Mouse (Mus musculus) heart, embryonic 16.5 days (tissue): ENCODE results near the gene A730061H03Rik. TPM values are rescaled to one million over a fixed set of nuclear protein-coding genes. Genes with fewer than 3 reads are reported as not detected.
A peak's percentile ranks its signal among the peaks of the same experiment; 100 is the strongest.

Source experiments
- ATAC-seq: fragments of 200-750 bp; cut with Nextera tagmentation; replicated peaks from 2 replicates; pipeline ENCODE4 v1.8.0; 2017; ENCODE audit warnings: moderate number of reproducible peaks; ENCODE audit not compliant: insufficient read depth, low FRiP score; ENCODE audit errors: extremely low read depth
- H3K27ac ChIP-seq: fragments of 300-500 bp; sonication (generic); 2 replicates; pipeline ENCODE4 v1.5.1; 2014; ENCODE audit warnings: mild to moderate bottlenecking, low read length, control low read depth, moderate library complexity
- H3K27me3 ChIP-seq: fragments of 300-500 bp; sonication (generic); 2 replicates; pipeline ENCODE4 v1.6.1; 2014; ENCODE audit warnings: low read length, mixed read lengths; ENCODE audit not compliant: control insufficient read depth, insufficient read depth
- H3K36me3 ChIP-seq: fragments of 300-500 bp; sonication (generic); 2 replicates; pipeline ENCODE4 v1.6.1; 2014; ENCODE audit not compliant: control insufficient read depth, insufficient read depth
- H3K4me1 ChIP-seq: fragments of 300-500 bp; sonication (generic); 2 replicates; pipeline ENCODE4 v1.6.1; 2014; ENCODE audit warnings: low read length, mixed read lengths; ENCODE audit not compliant: control insufficient read depth, insufficient read depth
- H3K4me2 ChIP-seq: fragments of 300-500 bp; sonication (generic); 2 replicates; pipeline ENCODE4 v1.6.1; 2014; ENCODE audit warnings: low read depth, mild to moderate bottlenecking, control low read depth, low read length
- H3K4me3 ChIP-seq: fragments of 300-500 bp; sonication (generic); 2 replicates; pipeline ENCODE4 v1.5.1; 2014; ENCODE audit warnings: mild to moderate bottlenecking, control low read depth, low read length
- H3K9ac ChIP-seq: fragments of 300-500 bp; sonication (generic); 2 replicates; pipeline ENCODE4 v1.6.1; 2014; ENCODE audit warnings: low read length, control low read depth
- H3K9me3 ChIP-seq: fragments of 300-500 bp; sonication (generic); replicated peaks from 2 replicates; pipeline ENCODE4 v1.6.1; 2016; ENCODE audit warnings: low read length; ENCODE audit not compliant: control insufficient read depth
- WGBS: fragments of 180-500 bp; shearing (Covaris S2); extraction: QIAGEN DNeasy Blood & Tissue Kit; methylation state at CpG from one replicate; pipeline ENCODE4 v1.1.7; 2014; 5-methylcytosine and 5-hydroxymethylcytosine counted together
- polyA plus RNA-seq: library from polyadenylated mRNA; unstranded; fragments of >200 nt; fragmentation: Nextera tagmentation; extraction: Ambion mirVana; gene quantifications from 2 replicates; pipeline ENCODE4 v1.2.1, GENCODE M21; 2015

The A730061H03Rik gene
- polyA plus RNA-seq, 1 experiment from 2014 or later: 1.2 TPM

DNA sequence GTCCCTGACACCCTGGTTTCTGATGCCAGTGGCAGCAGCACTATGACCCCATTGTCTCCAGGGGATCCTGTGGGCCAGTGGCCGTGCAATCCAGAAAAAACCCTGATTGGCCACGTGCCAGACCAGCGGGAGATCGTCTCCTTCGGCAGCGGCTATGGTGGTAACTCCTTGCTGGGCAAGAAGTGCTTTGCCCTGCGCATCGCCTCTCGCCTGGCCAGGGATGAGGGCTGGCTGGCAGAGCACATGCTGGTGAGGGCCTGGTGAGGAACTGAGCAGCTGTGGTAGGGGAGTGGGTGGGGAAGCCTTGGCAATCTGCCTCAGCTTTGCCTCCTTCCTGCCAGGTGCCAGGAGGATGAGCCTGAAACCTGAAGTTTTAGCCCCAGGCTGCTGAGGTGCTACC is 15.9 kb downstream of the A730061H03Rik start:
- Histone ChIP-seq H3K36me3 (peaks cover 30% of the 10 kb centered on the region), H3K4me2 (no peak overlapping the region), H3K27me3 (no peaks in the 10 kb centered on the region), H3K4me3 (no peak overlapping the region), H3K27ac (no peak overlapping the region), H3K9me3 (no peaks in the 10 kb centered on the region), H3K9ac (no peak overlapping the region), H3K4me1 (peaks cover 7% of the 10 kb centered on the region)
- no peak for ATAC-seq
- 66% methylated on average over 9 of the region's 9 CpGs for WGBS

DNA sequence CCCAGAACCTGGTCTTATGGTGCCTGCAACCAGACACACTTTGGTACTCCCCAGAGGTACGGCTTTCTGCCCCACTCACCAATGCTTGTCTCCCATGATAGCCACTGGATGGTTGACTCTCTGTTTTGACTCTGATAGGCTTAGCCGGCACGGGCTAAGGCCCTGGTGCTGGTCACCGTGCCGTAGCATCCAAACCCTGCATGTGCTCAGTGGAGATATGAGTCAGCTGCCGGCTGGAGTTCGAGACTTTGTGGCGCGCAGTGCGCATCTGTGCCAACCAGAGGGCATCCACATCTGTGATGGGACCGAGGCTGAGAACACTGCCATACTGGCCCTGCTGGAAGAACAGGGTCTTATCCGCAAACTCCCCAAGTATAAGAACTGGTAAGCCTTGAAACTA is 17.9 kb downstream of the A730061H03Rik start:
- no peak overlapping the region for H3K4me3 ChIP-seq
- no peaks in the 10 kb centered on the region for H3K27me3 ChIP-seq
- H3K9me3 ChIP-seq: no peaks in the 10 kb centered on the region
- peaks cover 7% of the 10 kb centered on the region for H3K4me1 ChIP-seq
- no peak for ATAC-seq
- no peak overlapping the region for H3K9ac ChIP-seq
- peaks cover 17% of the 10 kb centered on the region; the same call in 1 of the 2 replicates for H3K36me3 ChIP-seq
- 94% methylated on average over 12 of the region's 12 CpGs for WGBS
- H3K27ac ChIP-seq: no peak overlapping the region
- H3K4me2 ChIP-seq: no peak overlapping the region

DNA sequence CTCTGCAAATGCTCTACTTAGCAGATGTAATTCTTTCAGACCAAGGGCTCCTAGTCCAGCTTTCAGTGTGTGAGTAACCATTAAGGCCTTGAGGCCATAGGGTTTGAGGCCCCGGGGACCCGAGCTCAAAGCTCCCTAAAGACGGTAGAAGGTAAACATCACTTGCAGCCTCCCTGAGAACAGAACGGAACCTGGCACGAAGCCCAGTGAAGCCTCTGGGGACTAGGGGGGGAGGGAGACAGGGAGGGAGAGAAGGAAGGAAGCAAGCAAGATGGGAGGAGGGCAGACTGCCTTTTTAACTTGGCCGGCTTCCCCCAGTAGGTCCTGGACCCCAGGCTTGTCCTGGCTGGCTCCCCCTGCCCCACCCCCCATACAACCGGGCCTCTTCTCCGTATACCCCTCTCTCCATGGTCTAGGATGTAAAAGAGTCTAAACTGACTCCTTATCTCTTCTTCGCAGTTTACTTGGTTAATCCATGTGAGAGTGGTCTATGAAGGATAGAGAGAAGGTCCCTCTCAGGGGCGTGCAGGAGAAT is 19.4 kb downstream of the A730061H03Rik start:
- peak overlapping the region; percentile 81 for H3K4me2 ChIP-seq
- no peaks in the 10 kb centered on the region for H3K27me3 ChIP-seq
- H3K9me3 ChIP-seq: no peaks in the 10 kb centered on the region
- peak overlapping the region; percentile 73 for H3K4me3 ChIP-seq
- peak overlapping the region; percentile 78 for H3K9ac ChIP-seq
- peak overlapping the region; percentile 84 for H3K27ac ChIP-seq
- peak; percentile 58 for ATAC-seq
- 4% methylated on average over 10 of the region's 10 CpGs for WGBS
- H3K4me1 ChIP-seq: peaks cover 7% of the 10 kb centered on the region
- peaks cover 12% of the 10 kb centered on the region; the same call in 1 of the 2 replicates for H3K36me3 ChIP-seq

DNA sequence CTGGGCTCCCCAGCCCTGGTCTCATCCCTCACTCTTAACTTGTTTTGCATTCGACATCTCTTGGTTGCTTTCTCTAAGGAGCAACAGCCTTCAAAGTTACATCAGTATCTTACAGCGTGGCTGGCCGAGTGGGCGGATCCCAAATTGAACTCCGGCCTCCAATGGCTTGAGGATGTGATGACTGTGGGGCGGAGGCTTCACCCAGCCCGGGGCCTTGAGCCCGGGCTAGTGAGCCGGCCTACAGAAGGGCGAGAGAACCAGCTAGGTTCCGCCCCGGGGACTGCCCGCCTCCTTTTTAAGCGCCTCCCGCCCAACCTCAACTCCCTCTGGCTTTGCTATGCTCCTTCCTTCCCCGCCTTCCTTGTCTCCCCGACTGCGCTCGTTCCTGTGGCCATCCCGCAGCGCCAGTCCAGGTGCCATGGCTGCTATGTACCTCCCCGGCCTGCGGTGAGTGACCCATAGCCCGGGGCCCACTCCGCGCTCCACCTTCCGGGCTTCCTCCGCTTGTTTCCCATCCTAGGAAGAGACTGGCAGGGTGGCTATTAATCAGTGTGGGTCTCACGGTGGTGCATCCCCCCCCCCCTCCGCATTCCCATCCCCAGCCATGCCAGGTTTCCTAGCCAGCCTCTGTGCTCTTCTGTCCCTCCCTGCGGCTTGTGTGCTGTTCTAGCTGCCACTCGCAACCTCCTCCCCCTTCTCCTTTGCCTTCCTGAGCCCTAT is 20.0 kb downstream of the A730061H03Rik start, which contains the start of gene Pck2:
Gene Pck2, plus strand, starts transcription at position 200 of the 720 bp plus-strand sequence.
- peak within 1 kb of the TSS; percentile 78 for H3K9ac ChIP-seq
- H3K27ac ChIP-seq: peak within 1 kb of the TSS; percentile 84
- H3K36me3 ChIP-seq: peaks cover 11% of the 10 kb centered on the region; the same call in 1 of the 2 replicates
- H3K27me3 ChIP-seq: no peaks in the 10 kb centered on the region
- H3K4me2 ChIP-seq: peak within 1 kb of the TSS; percentile 81
- peaks cover 7% of the 10 kb centered on the region for H3K4me1 ChIP-seq
- peak within 1 kb of the TSS; percentile 73 for H3K4me3 ChIP-seq
- no peaks in the 10 kb centered on the region for H3K9me3 ChIP-seq
- WGBS: under 1% methylated on average over 32 of the region's 32 CpGs
- ATAC-seq: peak; percentile 92

DNA sequence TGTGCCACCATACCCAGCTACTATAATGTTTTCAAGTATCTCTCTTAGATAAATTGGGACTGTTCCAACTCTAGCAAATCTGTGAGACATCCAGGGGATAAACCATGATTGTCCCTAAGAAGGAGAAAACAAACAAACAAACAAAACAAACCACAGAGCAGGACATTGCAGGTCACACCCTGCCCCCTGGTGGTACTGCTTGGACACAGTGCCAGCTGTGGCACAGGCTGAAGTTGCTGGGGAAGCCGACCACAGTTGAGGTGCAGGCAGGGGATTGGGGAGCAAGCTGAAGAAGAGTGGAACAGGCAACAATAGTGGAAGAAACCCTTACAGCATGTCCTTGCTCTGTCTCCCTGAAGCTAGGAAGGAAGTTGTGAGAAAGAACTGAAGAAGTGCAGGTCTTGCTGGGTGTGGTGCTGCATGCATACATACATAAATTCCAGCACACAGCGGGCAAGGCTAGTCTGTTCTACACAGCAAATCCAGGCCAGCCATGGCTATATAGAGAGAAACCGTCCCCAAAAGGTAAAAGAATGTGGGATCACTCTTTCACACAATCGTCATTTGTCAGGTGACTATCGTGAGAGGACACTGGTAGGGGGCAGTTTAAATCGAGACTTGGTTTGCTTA is 24.0 kb downstream of the A730061H03Rik start:
- WGBS: 45% methylated on average over 6 of the region's 6 CpGs
- no peak overlapping the region for H3K9ac ChIP-seq

DNA sequence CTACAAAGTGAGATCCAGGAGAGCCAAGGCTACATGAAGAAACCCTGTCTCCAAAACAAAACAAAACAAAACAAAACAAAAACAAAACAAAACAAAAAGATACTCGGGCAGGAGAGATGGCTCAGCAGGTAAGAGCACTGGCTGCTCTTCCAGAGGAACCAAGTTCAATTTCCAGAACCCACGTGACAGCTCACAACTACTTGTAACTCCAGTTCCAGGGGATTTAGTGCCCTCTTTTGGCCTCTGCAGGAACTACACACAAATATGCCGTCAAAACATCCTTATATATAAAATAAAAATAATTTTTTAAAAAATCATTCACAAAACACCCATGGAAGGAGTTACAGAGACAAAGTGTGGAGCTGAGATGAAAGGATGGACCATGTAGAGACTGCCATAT is 32.3 kb downstream of the A730061H03Rik start:
- Histone ChIP-seq H3K36me3 (no peaks in the 10 kb centered on the region), H3K27ac (no peak overlapping the region), H3K27me3 (peaks cover 19% of the 10 kb centered on the region), H3K9me3 (no peaks in the 10 kb centered on the region), H3K4me2 (no peak overlapping the region), H3K9ac (no peak overlapping the region), H3K4me3 (no peak overlapping the region), H3K4me1 (0 out of 2 replicates have a peak, but pooled peaks cover 2% of the 10 kb centered on the region)
- 22% methylated on average over 3 of the region's 3 CpGs for WGBS
- no peak for ATAC-seq

More for the DNA sequence above, 24.0 kb downstream of the A730061H03Rik start:
- no peaks in the 10 kb centered on the region for H3K27me3 ChIP-seq
- ATAC-seq: no peak
- H3K4me2 ChIP-seq: no peak overlapping the region
- no peak overlapping the region for H3K4me3 ChIP-seq
- H3K9me3 ChIP-seq: no peaks in the 10 kb centered on the region
- no peak overlapping the region for H3K27ac ChIP-seq
- H3K4me1 ChIP-seq: peaks cover 4% of the 10 kb centered on the region
- no peaks in the 10 kb centered on the region for H3K36me3 ChIP-seq

DNA sequence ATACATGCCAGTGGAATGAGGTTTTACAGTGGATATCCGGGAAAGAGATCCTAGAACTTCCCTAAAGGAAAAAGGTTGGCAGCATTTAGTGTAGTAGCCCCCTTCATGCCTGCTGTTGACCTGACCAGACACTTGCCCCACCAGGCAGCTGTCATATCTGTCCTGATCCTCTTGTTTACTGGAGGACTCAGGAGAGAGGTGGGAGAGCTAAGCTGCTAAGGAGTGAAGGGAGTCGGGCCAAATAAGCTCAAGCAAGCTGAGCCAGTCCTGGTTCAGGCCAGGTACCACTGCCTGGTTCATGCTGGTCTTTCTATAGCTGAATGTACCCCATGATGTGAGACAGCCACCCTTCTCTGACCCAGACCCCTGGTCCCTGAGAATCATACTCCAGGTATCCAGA is 33.5 kb downstream of the A730061H03Rik start:
- peaks cover 32% of the 10 kb centered on the region for H3K27me3 ChIP-seq
- 0 out of 2 replicates have a peak, but pooled peaks cover 2% of the 10 kb centered on the region for H3K4me1 ChIP-seq
- no peaks in the 10 kb centered on the region for H3K9me3 ChIP-seq
- WGBS: 62% methylated on average over 2 of the region's 2 CpGs
- H3K36me3 ChIP-seq: no peaks in the 10 kb centered on the region
- no peak overlapping the region for H3K9ac ChIP-seq
- no peak overlapping the region for H3K4me2 ChIP-seq
- no peak for ATAC-seq
- no peak overlapping the region for H3K27ac ChIP-seq
- H3K4me3 ChIP-seq: no peak overlapping the region

DNA sequence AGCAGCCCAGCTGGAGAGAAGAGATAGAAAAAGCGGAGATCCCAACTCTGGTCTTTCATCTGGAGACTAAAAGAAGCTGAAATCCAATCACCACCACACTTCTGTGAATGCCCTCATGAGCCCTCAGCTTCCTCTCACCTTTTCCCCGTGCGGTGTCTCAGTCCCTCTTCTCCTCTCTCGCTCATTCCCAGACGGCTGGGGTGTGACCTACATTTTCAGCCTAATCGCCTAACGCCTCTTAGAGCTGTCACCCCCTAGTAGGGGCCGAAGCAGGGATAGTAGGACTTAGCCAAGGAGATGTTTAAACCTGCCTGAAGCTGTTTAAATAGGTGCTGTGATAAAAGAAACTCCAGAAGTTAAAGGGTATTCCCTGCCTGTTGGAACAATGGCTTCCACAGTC is 35.4 kb downstream of the A730061H03Rik start, which contains the start of gene Nrl:
Gene Nrl, minus strand, starts transcription at position 197 of the 400 bp plus-strand sequence.
- Histone ChIP-seq H3K4me1 (peaks cover 9% of the 10 kb centered on the region; the same call in 1 of the 2 replicates), H3K27ac (no peak within 1 kb of the TSS), H3K36me3 (no peaks in the 10 kb centered on the region), H3K9me3 (no peaks in the 10 kb centered on the region), H3K4me2 (no peak within 1 kb of the TSS), H3K27me3 (peaks cover 43% of the 10 kb centered on the region), H3K4me3 (no peak within 1 kb of the TSS), H3K9ac (no peak within 1 kb of the TSS)
- ATAC-seq: no peak
- 12% methylated on average over 8 of the region's 8 CpGs for WGBS

DNA sequence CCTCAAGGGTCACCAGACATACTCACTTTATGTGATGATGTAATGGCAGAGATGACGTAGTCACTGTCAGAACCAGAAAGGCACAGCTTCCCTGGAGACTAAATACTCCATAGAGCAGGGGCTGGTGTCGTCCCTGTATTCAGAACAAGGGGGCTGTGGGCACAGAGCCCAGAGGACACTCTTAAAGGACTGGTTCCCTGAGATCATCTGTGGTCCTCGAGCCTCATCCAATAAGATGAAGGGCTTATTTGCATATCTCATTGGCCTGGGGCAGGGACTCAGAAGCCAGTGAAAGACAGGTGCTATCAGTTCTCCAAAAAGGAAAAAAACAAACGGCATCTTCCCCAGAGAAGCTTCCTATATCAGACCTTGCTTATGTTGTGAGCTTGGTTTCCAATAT is 36.1 kb downstream of the A730061H03Rik start:
- 35% methylated on average over 4 of the region's 4 CpGs for WGBS
- ATAC-seq: no peak
- Histone ChIP-seq H3K4me3 (no peak overlapping the region), H3K4me1 (peaks cover 9% of the 10 kb centered on the region; the same call in 1 of the 2 replicates), H3K27me3 (peaks cover 46% of the 10 kb centered on the region), H3K9me3 (no peaks in the 10 kb centered on the region), H3K4me2 (no peak overlapping the region), H3K27ac (no peak overlapping the region), H3K9ac (no peak overlapping the region), H3K36me3 (no peaks in the 10 kb centered on the region)
